Mouse (Mus musculus): Measurements from ENCODE around the gene Spg11. TPM values are rescaled to one million over a fixed set of nuclear protein-coding genes. Genes with fewer than 3 reads are reported as not detected.

Gene Spg11
- polyA plus RNA-seq, 1 experiment from 2014 or later, result 5.8 TPM

Small RNA genes within 50 kb of the gene (microRNA-seq; reads per million reads assigned to microRNA genes)
- gene Gm47314, result not detected

Other genes starting within 250 kb of the Spg11 start
- 29.0 and 30.1 TPM in 2 replicates for gene Ctdspl2, start 162.4 kb downstream of the Spg11 start, polyA plus RNA-seq (2015; fragmentation: Nextera tagmentation; extraction: Ambion mirVana)
- gene Mageb3, start 162.3 kb downstream of the Spg11 start, polyA plus RNA-seq (2015; fragmentation: Nextera tagmentation; extraction: Ambion mirVana), result 0.42 and 0.48 TPM in 2 replicates
- gene Eif3j1, start 89.8 kb downstream of the Spg11 start, polyA plus RNA-seq (2015; fragmentation: Nextera tagmentation; extraction: Ambion mirVana), result 9.6 and 11.5 TPM in 2 replicates
- 107 and 120 TPM in 2 replicates for gene B2m, start 29.3 kb upstream of the Spg11 start, polyA plus RNA-seq (2015; fragmentation: Nextera tagmentation; extraction: Ambion mirVana)
- 0.09 TPM in 1 of 2 replicates, not detected in the other for gene Trim69, start 42.3 kb upstream of the Spg11 start, polyA plus RNA-seq (2015; fragmentation: Nextera tagmentation; extraction: Ambion mirVana)
- 0.06 and 0.08 TPM in 2 replicates for gene Patl2, start 67.8 kb upstream of the Spg11 start, polyA plus RNA-seq (2015; fragmentation: Nextera tagmentation; extraction: Ambion mirVana)
- gene Terb2, start 67.9 kb upstream of the Spg11 start, polyA plus RNA-seq (2015; fragmentation: Nextera tagmentation; extraction: Ambion mirVana), result not detected in 2 replicates
- gene Sord, start 116.4 kb upstream of the Spg11 start, polyA plus RNA-seq (2015; fragmentation: Nextera tagmentation; extraction: Ambion mirVana), result 26.0 and 29.7 TPM in 2 replicates
- 0.03 TPM in 1 of 2 replicates, not detected in the other for gene Duox2, start 180.1 kb upstream of the Spg11 start, polyA plus RNA-seq (2015; fragmentation: Nextera tagmentation; extraction: Ambion mirVana)
- 0.19 and 0.36 TPM in 2 replicates for gene Duoxa2, start 180.5 kb upstream of the Spg11 start, polyA plus RNA-seq (2015; fragmentation: Nextera tagmentation; extraction: Ambion mirVana)
- 0.26 and 0.27 TPM in 2 replicates for gene Duoxa1, start 195.3 kb upstream of the Spg11 start, polyA plus RNA-seq (2015; fragmentation: Nextera tagmentation; extraction: Ambion mirVana)
- 0.09 and 0.15 TPM in 2 replicates for gene Duox1, start 197.3 kb upstream of the Spg11 start, polyA plus RNA-seq (2015; fragmentation: Nextera tagmentation; extraction: Ambion mirVana)